Mouse (Mus musculus) CH12.LX (cell line): Measurements from ENCODE around the gene Rora. TPM values are rescaled to one million over a fixed set of nuclear protein-coding genes. Genes with fewer than 3 reads are reported as not detected.

Source experiments
- DNase-seq: peaks from one replicate; pipeline ENCODE4 v3.0.0-alpha.2; 2013; ENCODE audit errors: extremely low read depth
- H3K27ac ChIP-seq: 2 replicates; pipeline ENCODE4 v1.5.1; 2012; ENCODE audit warnings: low read depth, mild to moderate bottlenecking, control low read depth, moderate library complexity; ENCODE audit not compliant: insufficient read depth
- H3K27me3 ChIP-seq: replicated peaks from 2 replicates; pipeline ENCODE3; 2012; ENCODE audit warnings: inconsistent platforms
- H3K36me3 ChIP-seq, 2 experiments: replicated peaks in 1 of 2; 2 replicates each; pipeline versions ENCODE3 to v1.6.1; 2012; ENCODE audit warnings: inconsistent platforms in 1 of 2, low read length in 1 of 2, mild to moderate bottlenecking in 1 of 2, mixed read lengths in 1 of 2, moderate library complexity in 1 of 2; ENCODE audit not compliant: control insufficient read depth in 1 of 2, insufficient read depth in 1 of 2
- H3K4me1 ChIP-seq, 2 experiments: 2 replicates each; pipeline ENCODE4 v1.6.1; 2012; ENCODE audit warnings: inconsistent platforms in 1 of 2, moderate library complexity in 1 of 2; ENCODE audit not compliant: insufficient read depth in 2 of 2, control insufficient read depth in 1 of 2
- H3K4me2 ChIP-seq: 2 replicates; pipeline ENCODE4 v1.6.1; 2012; ENCODE audit warnings: low read depth, mild to moderate bottlenecking, control low read depth; ENCODE audit not compliant: poor library complexity, insufficient read depth, severe bottlenecking
- H3K4me3 ChIP-seq, 3 experiments: fragments of 150-350 bp in 1 of 3; sonication (generic) in 1 of 3; replicated peaks in 1 of 3; 2 replicates each; pipeline versions ENCODE3 to v1.5.1; 2011 to 2012; ENCODE audit warnings: low read depth in 2 of 3, low read length in 2 of 3, mild to moderate bottlenecking in 2 of 3, moderate library complexity in 2 of 3, control low read depth in 1 of 3, improper control_type of control experiment in 1 of 3, inconsistent platforms in 1 of 3, mixed read lengths in 1 of 3; ENCODE audit not compliant: poor library complexity in 1 of 3
- H3K79me2 ChIP-seq: replicated peaks from 2 replicates; pipeline ENCODE4 v1.6.1; 2012; ENCODE audit warnings: mild to moderate bottlenecking, moderate library complexity; ENCODE audit not compliant: control insufficient read depth, poor library complexity, insufficient read depth, severe bottlenecking; ENCODE audit errors: extremely low read depth
- H3K9ac ChIP-seq: 2 replicates; pipeline ENCODE4 v1.6.1; 2012; ENCODE audit warnings: low read depth, mild to moderate bottlenecking, control low read depth, moderate library complexity; ENCODE audit not compliant: insufficient read depth
- H3K9me3 ChIP-seq: replicated peaks from 2 replicates; pipeline ENCODE3; 2012; ENCODE audit warnings: low read length, inconsistent platforms, mixed read lengths
- CHD1 ChIP-seq: IDR thresholded peaks from 2 replicates; pipeline ENCODE4 v1.6.1; 2012; ENCODE audit warnings: low read depth, low read length, improper control_type of control experiment, inconsistent platforms
- CHD2 ChIP-seq: IDR thresholded peaks from 2 replicates; pipeline ENCODE4 v1.6.1; 2011; ENCODE audit warnings: low read length, improper control_type of control experiment
- CTCF ChIP-seq, 2 experiments: IDR thresholded peaks in 1 of 2; conservative IDR thresholded peaks in 1 of 2; 2 replicates each; pipeline ENCODE4 v1.5.1; 2011 to 2012; ENCODE audit warnings: low read depth in 2 of 2, low read length in 2 of 2, improper control_type of control experiment in 1 of 2, inconsistent platforms in 1 of 2, mild to moderate bottlenecking in 1 of 2, moderate library complexity in 1 of 2
- E2F4 ChIP-seq: IDR thresholded peaks from 2 replicates; pipeline ENCODE4 v1.6.1; 2011; ENCODE audit warnings: low read depth, low read length, improper control_type of control experiment; ENCODE audit not compliant: insufficient replicate concordance
- EP300 ChIP-seq: IDR thresholded peaks from 2 replicates; pipeline ENCODE4 v1.6.1; 2011; ENCODE audit warnings: low read length, improper control_type of control experiment
- ETS1 ChIP-seq: conservative IDR thresholded peaks from 2 replicates; pipeline ENCODE4 v1.6.1; 2012; ENCODE audit warnings: low read depth, mild to moderate bottlenecking, inconsistent platforms, low read length, improper control_type of control experiment, moderate library complexity
- HCFC1 ChIP-seq: IDR thresholded peaks from 2 replicates; pipeline ENCODE4 v1.6.1; 2012; ENCODE audit warnings: low read depth, mild to moderate bottlenecking, inconsistent platforms, low read length, improper control_type of control experiment
- IRF4 ChIP-seq: IDR thresholded peaks from 2 replicates; pipeline ENCODE4 v1.6.1; 2014; ENCODE audit warnings: low read depth, mild to moderate bottlenecking, inconsistent platforms, low read length, improper control_type of control experiment
- KAT2A ChIP-seq: IDR thresholded peaks from 2 replicates; pipeline ENCODE4 v1.6.1; 2012; ENCODE audit warnings: low read length, improper control_type of control experiment, inconsistent platforms; ENCODE audit not compliant: insufficient replicate concordance
- MAFK ChIP-seq: IDR thresholded peaks from 2 replicates; pipeline ENCODE4 v1.6.1; 2011; ENCODE audit warnings: low read length, improper control_type of control experiment; ENCODE audit not compliant: insufficient replicate concordance
- MAX ChIP-seq: IDR thresholded peaks from 2 replicates; pipeline ENCODE4 v1.6.1; 2011; ENCODE audit warnings: low read length, improper control_type of control experiment
- MAZ ChIP-seq: IDR thresholded peaks from 2 replicates; pipeline ENCODE4 v1.6.1; 2012; ENCODE audit warnings: low read depth, mild to moderate bottlenecking, inconsistent platforms, low read length, improper control_type of control experiment, moderate library complexity
- MXI1 ChIP-seq: IDR thresholded peaks from 2 replicates; pipeline ENCODE4 v1.6.1; 2011; ENCODE audit warnings: mild to moderate bottlenecking, low read depth, low read length, improper control_type of control experiment
- PAX5 ChIP-seq: IDR thresholded peaks from 2 replicates; pipeline ENCODE4 v1.6.1; 2012; ENCODE audit warnings: low read length, inconsistent platforms, mixed read lengths
- RAD21 ChIP-seq: IDR thresholded peaks from 2 replicates; pipeline ENCODE4 v1.6.1; 2011; ENCODE audit warnings: low read depth, mild to moderate bottlenecking, low read length, improper control_type of control experiment, moderate library complexity
- RCOR1 ChIP-seq: conservative IDR thresholded peaks from 2 replicates; pipeline ENCODE4 v1.6.1; 2012; ENCODE audit warnings: low read depth, mild to moderate bottlenecking, inconsistent platforms, low read length, improper control_type of control experiment
- SIN3A ChIP-seq: IDR thresholded peaks from 2 replicates; pipeline ENCODE4 v1.6.1; 2012; ENCODE audit warnings: low read length, improper control_type of control experiment, inconsistent platforms
- TBP ChIP-seq: conservative IDR thresholded peaks from 2 replicates; pipeline ENCODE4 v1.6.1; 2011; ENCODE audit warnings: low read depth, low read length, improper control_type of control experiment
- TCF12 ChIP-seq: IDR thresholded peaks from 2 replicates; pipeline ENCODE4 v1.6.1; 2014; ENCODE audit warnings: low read depth, mild to moderate bottlenecking, inconsistent platforms, low read length, improper control_type of control experiment
- UBTF ChIP-seq: IDR thresholded peaks from 2 replicates; pipeline ENCODE4 v1.6.1; 2012; ENCODE audit warnings: low read depth, mild to moderate bottlenecking, inconsistent platforms, low read length, improper control_type of control experiment, moderate library complexity
- ZC3H11A ChIP-seq: IDR thresholded peaks from 2 replicates; pipeline ENCODE4 v1.6.1; 2012; ENCODE audit warnings: low read depth, mild to moderate bottlenecking, inconsistent platforms, low read length, improper control_type of control experiment
- ZNF384 ChIP-seq: IDR thresholded peaks from 2 replicates; pipeline ENCODE4 v1.6.1; 2012; ENCODE audit warnings: low read depth, low read length, improper control_type of control experiment, inconsistent platforms
- dilution Hi-C: fragments of 300-500 bp; cut with MboI; formaldehyde crosslinking; loops from 2 replicates; pipeline ENCODE4 v1.14.3; 2020; ENCODE audit warnings: low sequenced_read_pairs; ENCODE audit not compliant: extremely low pct_unique_long_range_greater_than_20kb, extremely low pct_ligation_motif_present
- in situ Hi-C: fragments of 300-500 bp; cut with MboI; formaldehyde crosslinking; loops from 3 replicates; pipeline ENCODE4 v1.14.3; 2019; ENCODE audit warnings: low sequenced_read_pairs, low pct_ligation_motif_present, low pct_unique_long_range_greater_than_20kb, mixed read lengths
- polyA plus RNA-seq: library from polyadenylated mRNA; unstranded; fragments of >175 nt; gene quantifications from 2 replicates; pipeline ENCODE4 v1.2.1, GENCODE M21; 2012; ENCODE audit warnings: low read depth; ENCODE audit not compliant: insufficient read length
- total RNA-seq, 2 experiments: library from RNA; depleted of rRNA; stranded (reverse); fragments of 300-350 nt in 1 of 2; fragments of >200 nt in 1 of 2; gene quantifications; 2 replicates each; pipeline ENCODE4 v1.2.3; 2012 to 2014

Gene Rora
- total and polyA plus RNA-seq, 3 experiments, result 0.36 to 0.66 (median 0.64) TPM

- Histone ChIP-seq H3K4me2 (no peak overlapping the region), H3K27ac (no peak overlapping the region), H3K4me3 (no peak overlapping the region), H3K79me2 (no peaks in the 10 kb centered on the region), H3K9me3 (no peaks in the 10 kb centered on the region), H3K36me3 (no peaks in the 10 kb centered on the region), H3K27me3 (no peaks in the 10 kb centered on the region), H3K9ac (no peak overlapping the region), H3K4me1 (no peaks in the 10 kb centered on the region)
- TF ChIP-seq MXI1 (no peak), HCFC1 (no peak), IRF4 (no peak), MAZ (no peak), ZNF384 (no peak), TCF12 (no peak), RAD21 (no peak)
- DNase-seq, result no peak
- dilution Hi-C loops (no loop called here), in situ Hi-C loops (no loop called here)
These were observed 560.2 kb downstream of the Rora start for GRCm38 (mm10) chr9:69213796-69214195.

- no peaks in the 10 kb centered on the region for H3K9me3 ChIP-seq
- no peak overlapping the region for H3K27ac ChIP-seq
These were observed 571.3 kb downstream of the Rora start for GRCm38 (mm10) chr9:69224841-69225240.

GRCm38 (mm10) chr9:69226424-69226823 lies 572.8 kb downstream of the Rora start:
- dilution Hi-C loops, result no loop called here

More at GRCm38 (mm10) chr9:69224841-69225240, 571.3 kb downstream of the Rora start:
- in situ Hi-C loops (no loop called here), dilution Hi-C loops (no loop called here)
- TF ChIP-seq ZC3H11A (no peak), SIN3A (no peak), MAX (no peak), RCOR1 (no peak), CHD1 (no peak), MXI1 (no peak)
- no peaks in the 10 kb centered on the region for H3K79me2 ChIP-seq
- no peak for DNase-seq
- H3K36me3 ChIP-seq, result no peaks in the 10 kb centered on the region
- H3K27me3 ChIP-seq, result no peaks in the 10 kb centered on the region
- no peak overlapping the region for H3K4me3 ChIP-seq
- H3K9ac ChIP-seq, result no peak overlapping the region
- no peak overlapping the region for H3K4me2 ChIP-seq
- peaks cover 0 to 6% of the 10 kb centered on the region in 2 experiments; a peak in 1 of 4 replicates for H3K4me1 ChIP-seq

More at GRCm38 (mm10) chr9:69226424-69226823, 572.8 kb downstream of the Rora start:
- Histone ChIP-seq H3K27me3 (no peaks in the 10 kb centered on the region), H3K4me3 (no peak overlapping the region), H3K9me3 (no peaks in the 10 kb centered on the region), H3K4me2 (no peak overlapping the region), H3K9ac (no peak overlapping the region), H3K27ac (no peak overlapping the region), H3K4me1 (peaks cover 0 to 6% of the 10 kb centered on the region in 2 experiments; a peak in 1 of 4 replicates), H3K79me2 (no peaks in the 10 kb centered on the region), H3K36me3 (no peaks in the 10 kb centered on the region)
- TF ChIP-seq TBP (no peak), CHD2 (no peak), TCF12 (no peak), E2F4 (no peak), KAT2A (no peak), UBTF (no peak), ETS1 (no peak), CTCF (conservative IDR thresholded peaks at IDR 0.05 in 1 of 2, IDR thresholded peaks at IDR 0.05 in 1 of 2; ENCODE audit: low read depth in 2 of 2, low read length in 2 of 2) (no peak), MAFK (no peak), PAX5 (no peak), EP300 (no peak), HCFC1 (no peak)
- DNase-seq, result no peak
- in situ Hi-C loops, result no loop called here
